Mouse (Mus musculus): ENCODE data around the gene Itpr3. TPM values are rescaled to one million over a fixed set of nuclear protein-coding genes. Genes with fewer than 3 reads are reported as not detected.

The Itpr3 gene
- polyA plus RNA-seq, 1 experiment = 12.5 TPM

DNA sequence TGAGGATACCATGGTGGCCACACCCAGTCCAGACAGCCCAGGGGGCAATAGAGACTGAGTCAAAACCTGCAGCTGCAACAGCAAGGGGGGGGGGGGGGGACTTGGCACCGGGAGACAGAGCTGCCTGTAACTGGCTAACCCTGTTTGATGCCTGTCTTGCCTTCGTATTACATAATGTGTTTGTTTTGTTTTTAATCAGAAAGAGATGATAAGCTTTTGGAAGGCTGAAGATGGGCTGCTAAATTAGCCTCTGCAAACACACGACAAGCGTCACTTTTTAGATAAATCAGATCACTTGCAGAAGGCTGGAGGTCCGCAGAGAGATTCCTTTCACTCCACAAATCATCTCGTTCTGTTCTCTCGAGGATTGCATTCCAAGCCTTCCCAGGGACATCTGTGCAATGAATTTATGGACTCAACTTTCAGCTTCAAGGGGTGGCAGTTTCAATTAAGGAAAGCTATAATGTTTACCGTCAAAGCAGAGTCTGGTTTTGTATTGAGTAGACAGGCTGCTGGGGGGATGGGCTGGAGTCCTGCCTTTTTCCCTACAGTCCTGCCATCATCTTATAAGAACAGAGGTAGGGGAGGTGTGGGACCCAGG lies 89.3 kb downstream of the Itpr3 start:
- H3K4me3 ChIP-seq (replicated peaks; ENCODE audit: control insufficient read depth, low read depth, low read length) = no peak overlapping the region
- H3K27ac ChIP-seq (ENCODE audit: control insufficient read depth, insufficient read depth, low read depth, low read length, poor library complexity) = no peak overlapping the region
- H3K4me1 ChIP-seq (ENCODE audit: control insufficient read depth, insufficient read depth, low read length) = no peaks in the 10 kb centered on the region
- 53% methylated on average over 8 of the region's 8 CpGs for WGBS
- TF ChIP-seq CTCF (IDR thresholded peaks at IDR 0.05; ENCODE audit: control insufficient read depth, insufficient read depth, low read length) = no peak
- no peak for TF ChIP-seq POLR2A (IDR thresholded peaks at IDR 0.05; ENCODE audit: borderline replicate concordance, control insufficient read depth, low read depth, low read length)

DNA sequence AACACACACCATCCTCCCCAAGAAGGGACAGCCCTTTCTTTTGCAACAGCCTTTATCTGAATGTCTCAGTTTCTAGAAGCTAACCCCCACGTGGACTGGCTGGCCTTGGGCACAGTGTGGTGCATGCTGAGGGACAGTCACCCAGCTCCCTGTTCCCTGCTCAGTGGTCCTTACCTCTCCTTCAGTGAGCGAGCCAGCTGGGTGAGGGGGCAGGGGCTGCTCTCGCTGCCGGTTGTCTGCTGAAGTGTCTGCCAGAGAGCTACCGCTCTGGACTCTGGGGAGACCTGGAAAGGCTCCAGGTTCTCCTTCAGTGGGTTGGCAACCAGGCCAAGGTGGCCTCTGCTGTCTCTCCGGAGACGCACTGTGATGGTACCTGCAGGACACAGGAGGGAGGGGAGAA lies 93.8 kb downstream of the Itpr3 start:
- H3K27ac ChIP-seq (ENCODE audit: control insufficient read depth, insufficient read depth, low read depth, low read length, poor library complexity) = no peak overlapping the region
- TF ChIP-seq POLR2A (IDR thresholded peaks at IDR 0.05; ENCODE audit: borderline replicate concordance, control insufficient read depth, low read depth, low read length) (no peak), CTCF (IDR thresholded peaks at IDR 0.05; ENCODE audit: control insufficient read depth, insufficient read depth, low read length) (no peak)
- 73% methylated on average over 7 of the region's 7 CpGs for WGBS
- no peak overlapping the region for H3K4me3 ChIP-seq (replicated peaks; ENCODE audit: control insufficient read depth, low read depth, low read length)
- peaks cover 4% of the 10 kb centered on the region for H3K4me1 ChIP-seq (ENCODE audit: control insufficient read depth, insufficient read depth, low read length)

DNA sequence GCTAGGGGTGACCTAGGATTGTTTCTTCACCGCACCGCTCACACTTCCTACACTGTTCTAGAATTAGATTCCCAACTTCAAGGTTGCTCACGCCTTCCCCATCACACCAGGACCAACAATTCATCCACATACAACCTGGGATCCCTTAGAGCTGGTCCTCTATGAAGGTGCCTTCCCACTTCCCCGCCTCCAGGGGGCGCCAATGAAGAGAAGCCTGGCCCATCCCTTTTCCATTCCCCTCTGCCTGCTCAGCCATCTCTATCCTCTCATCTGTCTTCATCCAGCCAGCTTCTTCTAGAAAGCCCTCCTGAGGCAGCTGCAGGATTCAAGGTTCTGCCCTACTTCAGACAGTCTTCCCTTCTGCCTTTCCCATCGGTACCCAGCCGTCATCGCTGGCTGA lies 94.3 kb downstream of the Itpr3 start:
- TF ChIP-seq CTCF (IDR thresholded peaks at IDR 0.05; ENCODE audit: control insufficient read depth, insufficient read depth, low read length) (peak; percentile 70), POLR2A (IDR thresholded peaks at IDR 0.05; ENCODE audit: borderline replicate concordance, control insufficient read depth, low read depth, low read length) (no peak)
- Histone ChIP-seq H3K4me3 (replicated peaks; ENCODE audit: control insufficient read depth, low read depth, low read length) (no peak overlapping the region), H3K27ac (ENCODE audit: control insufficient read depth, insufficient read depth, low read depth, low read length, poor library complexity) (no peak overlapping the region), H3K4me1 (ENCODE audit: control insufficient read depth, insufficient read depth, low read length) (peaks cover 4% of the 10 kb centered on the region)
- 70% methylated on average over 8 of the region's 8 CpGs for WGBS

DNA sequence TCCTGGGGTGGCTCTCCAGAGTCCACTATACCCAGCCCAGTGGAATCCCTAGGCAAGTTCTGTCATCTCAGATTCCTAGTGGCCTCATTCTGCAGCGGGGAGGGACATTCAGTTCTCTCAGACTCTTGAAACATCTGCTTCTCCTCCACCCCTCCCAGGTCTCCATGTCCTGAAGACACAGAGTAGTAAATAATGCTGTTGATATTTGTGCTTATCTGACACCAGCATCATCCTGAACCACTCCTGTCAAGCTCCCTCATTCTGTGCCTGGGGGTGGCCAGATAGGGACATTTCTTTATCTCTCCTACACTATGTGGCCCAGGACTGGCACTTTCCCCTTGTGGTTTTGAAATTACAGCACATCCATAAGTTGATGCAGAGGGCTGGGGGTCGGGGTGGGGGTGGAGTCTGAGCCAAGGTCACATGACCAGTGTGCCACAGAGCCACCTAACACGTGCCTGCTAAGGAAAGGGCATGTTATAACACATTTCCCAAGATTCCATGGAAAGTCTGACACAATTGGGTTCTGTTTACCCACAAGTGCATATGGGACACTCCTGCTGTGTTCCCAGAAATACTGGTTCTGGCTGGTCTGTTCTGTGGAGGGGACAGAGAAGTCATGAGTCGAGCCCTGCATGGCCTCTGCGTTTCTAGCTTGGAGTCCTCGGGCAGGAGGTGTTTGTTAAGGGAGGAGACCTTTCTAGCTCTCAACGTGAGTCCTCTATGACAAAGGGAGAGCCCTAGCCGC lies 96.0 kb downstream of the Itpr3 start:
- no peak overlapping the region for H3K4me3 ChIP-seq (replicated peaks; ENCODE audit: control insufficient read depth, low read depth, low read length)
- peaks cover 4% of the 10 kb centered on the region for H3K4me1 ChIP-seq (ENCODE audit: control insufficient read depth, insufficient read depth, low read length)
- no peak for TF ChIP-seq CTCF (IDR thresholded peaks at IDR 0.05; ENCODE audit: control insufficient read depth, insufficient read depth, low read length)
- TF ChIP-seq POLR2A (IDR thresholded peaks at IDR 0.05; ENCODE audit: borderline replicate concordance, control insufficient read depth, low read depth, low read length) = no peak
- peak overlapping the region; percentile 76 for H3K27ac ChIP-seq (ENCODE audit: control insufficient read depth, insufficient read depth, low read depth, low read length, poor library complexity)
- 52% methylated on average over 8 of the region's 8 CpGs for WGBS

DNA sequence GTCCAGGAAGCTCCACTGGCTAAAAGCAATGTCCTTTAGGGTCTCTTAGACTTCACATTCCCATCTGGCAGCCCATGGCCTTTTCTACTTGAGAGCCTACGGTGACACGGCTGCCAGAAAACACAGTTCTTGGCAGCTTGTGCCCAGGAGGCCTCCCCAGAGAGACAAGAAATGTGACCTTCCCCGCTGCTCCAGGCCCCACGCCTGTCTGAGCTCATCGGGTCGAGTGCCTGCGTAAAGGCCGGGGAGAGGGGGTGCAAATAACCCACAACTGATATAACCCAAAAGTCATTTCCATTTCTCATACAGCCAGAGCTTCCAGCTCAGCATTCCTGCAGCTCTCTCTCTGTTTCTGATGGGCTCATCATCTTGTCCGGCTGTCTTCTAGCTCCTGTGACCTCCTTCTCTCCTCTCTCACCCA lies 96.7 kb downstream of the Itpr3 start:
- TF ChIP-seq POLR2A (IDR thresholded peaks at IDR 0.05; ENCODE audit: borderline replicate concordance, control insufficient read depth, low read depth, low read length) (no peak), CTCF (IDR thresholded peaks at IDR 0.05; ENCODE audit: control insufficient read depth, insufficient read depth, low read length) (no peak)
- WGBS = 76% methylated on average over 9 of the region's 9 CpGs
- H3K4me1 ChIP-seq (ENCODE audit: control insufficient read depth, insufficient read depth, low read length) = peaks cover 4% of the 10 kb centered on the region
- H3K27ac ChIP-seq (ENCODE audit: control insufficient read depth, insufficient read depth, low read depth, low read length, poor library complexity) = peak overlapping the region; percentile 76
- no peak overlapping the region for H3K4me3 ChIP-seq (replicated peaks; ENCODE audit: control insufficient read depth, low read depth, low read length)

DNA sequence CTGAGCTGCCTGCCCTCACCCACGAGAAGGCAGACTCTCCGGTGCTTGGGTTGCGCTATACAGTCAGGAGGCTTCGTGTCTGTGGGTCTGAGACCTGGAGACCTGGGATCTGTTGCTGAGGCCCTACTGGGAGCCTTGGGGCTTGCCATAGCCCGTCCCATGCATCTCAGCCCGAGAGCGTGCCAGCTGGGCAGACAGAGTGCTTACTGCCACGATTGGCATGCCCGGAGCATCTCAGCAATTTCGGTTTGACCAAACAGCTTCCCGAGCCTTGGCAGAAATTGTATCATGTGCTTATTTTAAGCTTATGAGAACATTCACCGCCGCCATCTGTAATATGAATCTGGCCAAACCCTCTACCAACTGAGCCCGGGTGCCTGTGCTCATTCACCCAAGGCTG lies 97.2 kb downstream of the Itpr3 start:
- H3K27ac ChIP-seq (ENCODE audit: control insufficient read depth, insufficient read depth, low read depth, low read length, poor library complexity) = no peak overlapping the region; the same call in 1 of the 2 replicates
- 91% methylated on average over 14 of the region's 14 CpGs for WGBS
- TF ChIP-seq CTCF (IDR thresholded peaks at IDR 0.05; ENCODE audit: control insufficient read depth, insufficient read depth, low read length) = no peak
- no peak for TF ChIP-seq POLR2A (IDR thresholded peaks at IDR 0.05; ENCODE audit: borderline replicate concordance, control insufficient read depth, low read depth, low read length)
- peaks cover 4% of the 10 kb centered on the region for H3K4me1 ChIP-seq (ENCODE audit: control insufficient read depth, insufficient read depth, low read length)
- no peak overlapping the region for H3K4me3 ChIP-seq (replicated peaks; ENCODE audit: control insufficient read depth, low read depth, low read length)

DNA sequence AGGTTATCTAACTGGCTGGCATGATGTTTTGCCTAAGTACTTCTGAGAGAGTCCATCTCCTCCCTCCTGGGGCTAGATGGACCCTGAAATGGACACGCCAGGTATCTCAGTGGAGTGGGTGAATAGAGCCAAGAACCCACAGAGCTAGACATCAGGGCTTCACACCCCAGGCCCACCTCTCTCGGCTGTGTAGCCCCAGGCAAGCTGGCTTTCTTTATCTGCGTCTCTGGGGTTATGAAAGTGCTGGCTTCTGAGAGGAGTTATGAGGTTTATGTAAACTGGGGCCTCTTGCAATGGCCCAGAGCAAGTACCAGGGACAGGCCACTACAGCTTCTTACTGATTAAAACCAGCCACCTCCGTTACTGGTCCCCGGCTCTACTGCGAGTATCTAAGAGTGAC lies 97.8 kb downstream of the Itpr3 start:
- no peak overlapping the region for H3K4me3 ChIP-seq (replicated peaks; ENCODE audit: control insufficient read depth, low read depth, low read length)
- H3K27ac ChIP-seq (ENCODE audit: control insufficient read depth, insufficient read depth, low read depth, low read length, poor library complexity) = no peak overlapping the region
- 88% methylated on average over 6 of the region's 6 CpGs for WGBS
- TF ChIP-seq POLR2A (IDR thresholded peaks at IDR 0.05; ENCODE audit: borderline replicate concordance, control insufficient read depth, low read depth, low read length) = no peak
- no peak for TF ChIP-seq CTCF (IDR thresholded peaks at IDR 0.05; ENCODE audit: control insufficient read depth, insufficient read depth, low read length)
- H3K4me1 ChIP-seq (ENCODE audit: control insufficient read depth, insufficient read depth, low read length) = peaks cover 4% of the 10 kb centered on the region

DNA sequence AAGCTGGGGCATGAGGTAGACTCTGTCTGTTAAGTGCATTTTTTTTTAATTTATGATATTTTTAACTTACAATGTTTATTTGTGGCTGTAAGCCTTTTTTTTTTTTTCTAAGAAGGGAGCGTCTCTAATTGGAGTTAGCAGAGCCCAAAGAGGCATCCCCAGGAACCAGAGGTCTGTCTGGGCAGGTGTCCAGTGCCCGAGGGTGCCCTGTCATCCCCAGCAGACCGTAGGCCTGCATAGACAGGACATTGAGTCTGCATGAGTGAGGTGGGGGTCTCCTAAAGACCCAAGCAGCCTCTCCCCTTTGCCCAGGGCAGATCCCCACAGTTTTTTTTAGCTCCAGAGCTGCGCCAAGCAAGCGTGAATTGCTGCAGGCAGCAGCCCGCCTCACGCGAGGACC lies 98.6 kb downstream of the Itpr3 start:
- Histone ChIP-seq H3K27ac (ENCODE audit: control insufficient read depth, insufficient read depth, low read depth, low read length, poor library complexity) (no peak overlapping the region), H3K4me1 (ENCODE audit: control insufficient read depth, insufficient read depth, low read length) (peaks cover 4% of the 10 kb centered on the region), H3K4me3 (replicated peaks; ENCODE audit: control insufficient read depth, low read depth, low read length) (no peak overlapping the region)
- TF ChIP-seq POLR2A (IDR thresholded peaks at IDR 0.05; ENCODE audit: borderline replicate concordance, control insufficient read depth, low read depth, low read length) (no peak), CTCF (IDR thresholded peaks at IDR 0.05; ENCODE audit: control insufficient read depth, insufficient read depth, low read length) (no peak)
- WGBS = 87% methylated on average over 8 of the region's 8 CpGs

All from bone marrow, adult 2 months (tissue).